8 mouse cellular contexts compared by ENCODE assay signal in genomic region chr3:83841095-83841850, GRCm38 (mm10). TPM values are rescaled to one million over a fixed set of nuclear protein-coding genes. Genes with fewer than 3 reads are reported as not detected.
DNase-seq lines count a peak whose midpoint lies in the region; ATAC-seq lines count a peak whose summit lies in the region.

Gene Tlr2 (minus strand): TSS chr3:83841767.

- no peaks in the 10 kb centered on the region for H3K36me3 ChIP-seq in forebrain, embryonic 13.5 days (ENCODE audit: poor library complexity, severe bottlenecking)

- peak within 1 kb of the TSS; percentile 73 for H3K4me2 ChIP-seq in forebrain, embryonic 13.5 days

- under 1% methylated on average over 35 of the region's 35 CpGs for WGBS in forebrain, embryonic 13.5 days

- no peaks in the 10 kb centered on the region for H3K9me3 ChIP-seq in forebrain, embryonic 13.5 days (replicated peaks)

- peak; percentile 50 for DNase-seq in CD4-positive helper T cell, adult 2 months (ENCODE audit: low read depth, low spot score)
- DNase-seq in adrenal gland, adult 8-10 months, result peak; percentile 79
- DNase-seq in heart, postnatal 25 days (ENCODE audit: low spot score), result peak; percentile 67
- peak; percentile 81 to 86 for DNase-seq in kidney, postnatal 4 days
- DNase-seq in lung, postnatal 4 days, result peak; percentile 75 to 76
- DNase-seq in ovary, postnatal 36 days (ENCODE audit: low spot score), result peak; percentile 84
- peak; percentile 75 for DNase-seq in thymus, postnatal 14 days

- H3K4me3 ChIP-seq in forebrain, embryonic 13.5 days, result peak within 1 kb of the TSS; percentile 54

- H3K4me1 ChIP-seq in forebrain, embryonic 13.5 days, result peaks cover 10% of the 10 kb centered on the region

- H3K27me3 ChIP-seq in forebrain, embryonic 13.5 days, result peaks cover 9% of the 10 kb centered on the region; the same call in 1 of the 2 replicates

- ATAC-seq in forebrain, embryonic 13.5 days, result peak; percentile 77

- intact Hi-C loops in heart, postnatal 25 days (cut with DNase I), result loop anchor here (1.0 to 10.0 kb wide), 2 partner anchors 58 to 314 kb away; partner anchors contain the start of gene Mnd1

- peak within 1 kb of the TSS; percentile 67 for H3K9ac ChIP-seq in forebrain, embryonic 13.5 days

- H3K27ac ChIP-seq in forebrain, embryonic 13.5 days, result no peak within 1 kb of the TSS

RNA-seq across cellular contexts. Expression of gene Tlr2, which starts in this region (rescaled TPM):
- total RNA-seq in adrenal gland, adult 8-10 months (2022), result 1 to 10 TPM; 4.0 to 7.2 (median 5.4) TPM
- 0.57 and 0.68 TPM in 2 replicates for polyA plus RNA-seq in forebrain, embryonic 13.5 days (2015; fragmentation: Nextera tagmentation; extraction: Ambion mirVana)
- 1 to 10 TPM; 2.1 to 2.8 TPM for total RNA-seq in heart, postnatal 25 days (2021)

Comparison
In these comparisons a context has a peak if more than half of its experiments do, and no peak if none do; other contexts are left out.
1. Peak in ATAC-seq, H3K4me3 ChIP-seq, H3K9ac ChIP-seq and H3K4me2 ChIP-seq in forebrain, embryonic 13.5 days; RNA of the gene not detected or under 1 TPM.